Mouse (Mus musculus) skeletal muscle tissue, postnatal 0 days (tissue): ENCODE measurements around the gene Tas1r3. TPM values are rescaled to one million over a fixed set of nuclear protein-coding genes. Genes with fewer than 3 reads are reported as not detected.

ENCODE experiments used
- microRNA-seq, 2 experiments: library from miRNA; unstranded; fragments of <30 nt; microRNA quantifications; one replicate each; pipeline ENCODE4; 2016
- polyA plus RNA-seq: library from polyadenylated mRNA; unstranded; fragments of >200 nt; fragmentation: Nextera tagmentation; extraction: Ambion mirVana; gene quantifications from 2 replicates; pipeline ENCODE4 v1.2.1, GENCODE M21; 2015

Gene Tas1r3
- polyA plus RNA-seq = 0.16 and 0.21 TPM in 2 replicates

GRCm38 (mm10) chr4:155863001-155863400, at the start of gene Tas1r3:
Tas1r3 (minus strand) TSS chr4:155863362.

GRCm38 (mm10) chr4:155891551-155892001, 28.4 kb upstream of the Tas1r3 start, which contains the start of the genes Pusl1 and Acap3:
Pusl1 (minus strand) TSS chr4:155891781.
Acap3 (plus strand) TSS chr4:155891822.

GRCm38 (mm10) chr4:155869317-155870033, 6.3 kb upstream of the Tas1r3 start, which contains the start of the genes Cptp and Ints11:
Cptp (minus strand) TSS chr4:155869440.
Ints11 (plus strand) TSS chr4:155869546.

GRCm38 (mm10) chr4:155846871-155847578, 16.1 kb downstream of the Tas1r3 start, which contains the start of gene Dvl1:
Dvl1 (plus strand) TSS chr4:155847402.

GRCm38 (mm10) chr4:155839483-155839910, 23.7 kb downstream of the Tas1r3 start, which contains the start of gene Mxra8:
Mxra8 (plus strand) TSS chr4:155839680.

GRCm38 (mm10) chr4:155831205-155831766, 31.9 kb downstream of the Tas1r3 start, which contains the start of gene Aurkaip1:
Aurkaip1 (plus strand) TSS chr4:155831272.

GRCm38 (mm10) chr4:155811929-155812664, 51.1 kb downstream of the Tas1r3 start, which contains the start of gene Ccnl2:
Ccnl2 (plus strand) TSS chr4:155812489.

Small RNAs within 50 kb of the gene (microRNA-seq; reads per million reads assigned to microRNA genes)
- gene Gm22991 = 0 reads per million in 2 experiments

Other genes starting within 250 kb of the Tas1r3 start
- 39.1 and 44.5 TPM in 2 replicates for gene Cdk11b, start 238.5 kb downstream of the Tas1r3 start, polyA plus RNA-seq
- not detected in 2 replicates for gene Gm10563, start 218.0 kb downstream of the Tas1r3 start, polyA plus RNA-seq
- 38.5 and 62.9 TPM in 2 replicates for gene Mmp23, start 210.0 kb downstream of the Tas1r3 start, polyA plus RNA-seq
- 13.3 and 14.7 TPM in 2 replicates for gene Mib2, start 194.2 kb downstream of the Tas1r3 start, polyA plus RNA-seq
- gene Fndc10, start 169.0 kb downstream of the Tas1r3 start, polyA plus RNA-seq = 4.6 and 6.1 TPM in 2 replicates
- gene Ssu72, start 158.6 kb downstream of the Tas1r3 start, polyA plus RNA-seq = 90.9 and 95.8 TPM in 2 replicates
- gene Tmem240, start 128.6 kb downstream of the Tas1r3 start, polyA plus RNA-seq = 0.28 and 0.58 TPM in 2 replicates
- 56.3 and 59.2 TPM in 2 replicates for gene Atad3a, start 102.3 kb downstream of the Tas1r3 start, polyA plus RNA-seq
- gene Vwa1, start 88.7 kb downstream of the Tas1r3 start, polyA plus RNA-seq = 20.3 and 22.5 TPM in 2 replicates
- 1.4 and 1.5 TPM in 2 replicates for gene Tmem88b, start 77.5 kb downstream of the Tas1r3 start, polyA plus RNA-seq
- 0.13 and 0.15 TPM in 2 replicates for gene Ankrd65, start 72.9 kb downstream of the Tas1r3 start, polyA plus RNA-seq
- gene Mrpl20, start 60.5 kb downstream of the Tas1r3 start, polyA plus RNA-seq = 172 and 176 TPM in 2 replicates
- gene Ccnl2, start 50.9 kb downstream of the Tas1r3 start, polyA plus RNA-seq = 89.3 and 91.0 TPM in 2 replicates
- 131 and 148 TPM in 2 replicates for gene Aurkaip1, start 32.1 kb downstream of the Tas1r3 start, polyA plus RNA-seq
- gene Mxra8, start 23.7 kb downstream of the Tas1r3 start, polyA plus RNA-seq = 109 and 120 TPM in 2 replicates
- 13.5 and 16.4 TPM in 2 replicates for gene Dvl1, start 16.0 kb downstream of the Tas1r3 start, polyA plus RNA-seq
- gene Cptp, start 6.1 kb upstream of the Tas1r3 start, polyA plus RNA-seq = 8.0 and 8.1 TPM in 2 replicates
- 23.9 and 26.2 TPM in 2 replicates for gene Ints11, start 6.2 kb upstream of the Tas1r3 start, polyA plus RNA-seq
- 24.9 and 28.0 TPM in 2 replicates for gene Pusl1, start 28.4 kb upstream of the Tas1r3 start, polyA plus RNA-seq
- 9.6 and 9.8 TPM in 2 replicates for gene Acap3, start 28.5 kb upstream of the Tas1r3 start, polyA plus RNA-seq
- 65.7 and 69.6 TPM in 2 replicates for gene Ube2j2, start 80.5 kb upstream of the Tas1r3 start, polyA plus RNA-seq
- 22.7 and 51.1 TPM in 2 replicates for gene C1qtnf12, start 99.0 kb upstream of the Tas1r3 start, polyA plus RNA-seq
- 8.4 and 8.5 TPM in 2 replicates for gene B3galt6, start 129.3 kb upstream of the Tas1r3 start, polyA plus RNA-seq
- gene Sdf4, start 129.5 kb upstream of the Tas1r3 start, polyA plus RNA-seq = 85.8 and 116 TPM in 2 replicates
- gene Tnfrsf4, start 150.5 kb upstream of the Tas1r3 start, polyA plus RNA-seq = 0.23 and 0.38 TPM in 2 replicates
- gene Tnfrsf18, start 162.8 kb upstream of the Tas1r3 start, polyA plus RNA-seq = 1.0 and 1.3 TPM in 2 replicates
- not detected in 2 replicates for gene Ttll10, start 196.1 kb upstream of the Tas1r3 start, polyA plus RNA-seq
- gene 9430015G10Rik, start 246.6 kb upstream of the Tas1r3 start, polyA plus RNA-seq = 4.9 and 5.1 TPM in 2 replicates